Mouse (Mus musculus): ENCODE measurements around the gene Eef2kmt. TPM values are rescaled to one million over a fixed set of nuclear protein-coding genes. Genes with fewer than 3 reads are reported as not detected.

The Eef2kmt gene
- 2.4 TPM for polyA plus RNA-seq (2014; fragmentation: Illumina TruSeq; extraction: RNeasy Lipid Tissue Mini Kit (QIAGEN cat#74804); ENCODE audit: low read depth, low replicate concordance)

GRCm38 (mm10) chr16:5255779-5256496 is at the start of gene Eef2kmt:
Gene Eef2kmt (minus strand): TSS chr16:5255983.

GRCm38 (mm10) chr16:5233418-5234313 is 22.1 kb downstream of the Eef2kmt start, which contains the start of gene Alg1:
Gene Alg1 (plus strand): TSS chr16:5233621.

GRCm38 (mm10) chr16:5222140-5222539 is 33.6 kb downstream of the Eef2kmt start, which contains the start of gene AU021092:
Gene AU021092 (minus strand): TSS chr16:5222299.

GRCm38 (mm10) chr16:5203668-5204433 is 51.9 kb downstream of the Eef2kmt start, which contains the start of gene Nagpa:
Gene Nagpa (minus strand): TSS chr16:5204012.

Other genes starting within 250 kb of the Eef2kmt start
- not detected for gene Smim22, start 248.7 kb downstream of the Eef2kmt start, polyA plus RNA-seq (2014; fragmentation: Illumina TruSeq; extraction: RNeasy Lipid Tissue Mini Kit (QIAGEN cat#74804); ENCODE audit: low read depth, low replicate concordance)
- 1.7 TPM for gene Rogdi, start 242.4 kb downstream of the Eef2kmt start, polyA plus RNA-seq (2014; fragmentation: Illumina TruSeq; extraction: RNeasy Lipid Tissue Mini Kit (QIAGEN cat#74804); ENCODE audit: low read depth, low replicate concordance)
- 48.3 TPM for gene Glyr1, start 206.1 kb downstream of the Eef2kmt start, polyA plus RNA-seq (2014; fragmentation: Illumina TruSeq; extraction: RNeasy Lipid Tissue Mini Kit (QIAGEN cat#74804); ENCODE audit: low read depth, low replicate concordance)
- 7.8 TPM for gene Ubn1, start 205.9 kb downstream of the Eef2kmt start, polyA plus RNA-seq (2014; fragmentation: Illumina TruSeq; extraction: RNeasy Lipid Tissue Mini Kit (QIAGEN cat#74804); ENCODE audit: low read depth, low replicate concordance)
- 4.8 TPM for gene Ppl, start 123.6 kb downstream of the Eef2kmt start, polyA plus RNA-seq (2014; fragmentation: Illumina TruSeq; extraction: RNeasy Lipid Tissue Mini Kit (QIAGEN cat#74804); ENCODE audit: low read depth, low replicate concordance)
- gene Sec14l5, start 108.9 kb downstream of the Eef2kmt start, polyA plus RNA-seq (2014; fragmentation: Illumina TruSeq; extraction: RNeasy Lipid Tissue Mini Kit (QIAGEN cat#74804); ENCODE audit: low read depth, low replicate concordance), result not detected
- 2.7 TPM for gene Nagpa, start 52.0 kb downstream of the Eef2kmt start, polyA plus RNA-seq (2014; fragmentation: Illumina TruSeq; extraction: RNeasy Lipid Tissue Mini Kit (QIAGEN cat#74804); ENCODE audit: low read depth, low replicate concordance)
- gene AU021092, start 33.7 kb downstream of the Eef2kmt start, polyA plus RNA-seq (2014; fragmentation: Illumina TruSeq; extraction: RNeasy Lipid Tissue Mini Kit (QIAGEN cat#74804); ENCODE audit: low read depth, low replicate concordance), result 0.40 TPM
- gene Alg1, start 22.4 kb downstream of the Eef2kmt start, polyA plus RNA-seq (2014; fragmentation: Illumina TruSeq; extraction: RNeasy Lipid Tissue Mini Kit (QIAGEN cat#74804); ENCODE audit: low read depth, low replicate concordance), result 1.7 TPM

All from liver, adult 10 weeks (tissue).